Comparison of ENCODE assay signal across 8 mouse cellular contexts in the genomic region with DNA sequence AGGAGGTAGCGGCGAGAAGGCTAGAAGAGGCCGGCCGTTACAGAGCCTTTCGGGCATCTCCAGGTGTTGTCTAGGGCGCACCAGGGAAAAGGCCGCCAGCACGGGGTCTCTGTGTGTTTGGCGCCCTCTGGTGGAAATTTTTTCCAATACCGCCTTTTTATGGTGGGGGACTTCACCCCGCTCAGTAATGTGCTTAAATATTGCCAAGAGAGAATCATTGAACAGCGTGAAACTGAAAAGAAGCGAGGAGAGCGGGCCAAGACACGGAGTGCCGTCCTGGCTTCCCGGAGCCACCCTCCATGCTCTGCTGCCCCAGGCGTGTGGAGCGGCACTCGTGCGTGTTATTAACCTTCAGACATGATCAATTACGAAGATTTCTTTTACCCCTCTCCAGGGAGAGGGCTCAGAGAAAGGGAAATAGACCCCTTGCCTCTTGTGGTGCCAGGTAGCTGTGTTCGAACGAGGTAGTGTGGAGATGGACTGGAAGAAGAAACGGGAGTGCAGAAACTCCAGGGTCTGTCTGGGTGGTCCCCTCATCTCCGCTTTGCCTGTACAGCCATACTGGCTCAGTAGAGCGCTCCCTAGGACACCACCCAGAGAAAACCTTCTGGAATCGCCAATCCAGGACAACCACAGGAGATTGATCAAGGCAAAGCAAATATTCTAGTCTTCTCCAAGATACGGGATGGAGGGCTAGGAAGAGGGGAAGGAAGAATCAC. TPM values are rescaled to one million over a fixed set of nuclear protein-coding genes. Genes with fewer than 3 reads are reported as not detected.
DNase-seq lines count a peak whose midpoint lies in the region; ATAC-seq lines count a peak whose summit lies in the region.

No protein-coding gene starts in this region.

- H3K4me2 ChIP-seq in embryonic facial prominence, embryonic 11.5 days (ENCODE audit: low read depth, low read length), result peak overlapping the region; percentile 14; the same call in 1 of the 2 replicates
- H3K4me2 ChIP-seq in midbrain, embryonic 14.5 days (ENCODE audit: low read length), result peak overlapping the region; percentile 66

- H3K4me1 ChIP-seq in embryonic facial prominence, embryonic 11.5 days (ENCODE audit: control insufficient read depth, insufficient read depth, low read length), result no peaks in the 10 kb centered on the region
- peaks cover 52% of the 10 kb centered on the region for H3K4me1 ChIP-seq in hindbrain, embryonic 10.5 days (replicated peaks)
- no peaks in the 10 kb centered on the region for H3K4me1 ChIP-seq in midbrain, embryonic 14.5 days (ENCODE audit: control insufficient read depth, insufficient read depth, low read length)

- no peak overlapping the region for H3K4me3 ChIP-seq in embryonic facial prominence, embryonic 11.5 days (ENCODE audit: low read depth, low read length)
- peak overlapping the region; percentile 47; the same call in 1 of the 2 replicates for H3K4me3 ChIP-seq in hindbrain, embryonic 10.5 days
- H3K4me3 ChIP-seq in midbrain, embryonic 14.5 days (replicated peaks; ENCODE audit: low read depth, low read length), result peak overlapping the region; percentile 53

- no peaks in the 10 kb centered on the region for H3K9me3 ChIP-seq in embryonic facial prominence, embryonic 11.5 days (replicated peaks; ENCODE audit: control insufficient read depth, low read length)
- H3K9me3 ChIP-seq in hindbrain, embryonic 10.5 days, result no peaks in the 10 kb centered on the region
- H3K9me3 ChIP-seq in midbrain, embryonic 14.5 days (ENCODE audit: control insufficient read depth, low read length), result no peaks in the 10 kb centered on the region

- peaks cover 72% of the 10 kb centered on the region for H3K27me3 ChIP-seq in embryonic facial prominence, embryonic 11.5 days (ENCODE audit: control insufficient read depth, insufficient read depth, low read length)
- peaks cover 85% of the 10 kb centered on the region for H3K27me3 ChIP-seq in hindbrain, embryonic 10.5 days (ENCODE audit: insufficient read depth, poor library complexity, severe bottlenecking)
- H3K27me3 ChIP-seq in midbrain, embryonic 14.5 days (ENCODE audit: control insufficient read depth, insufficient read depth, low read length), result peaks cover 50% of the 10 kb centered on the region

- 1% methylated on average over 29 of the region's 29 CpGs for WGBS in embryonic facial prominence, embryonic 11.5 days
- WGBS in hindbrain, embryonic 10.5 days, result under 1% methylated on average over 29 of the region's 29 CpGs
- WGBS in midbrain, embryonic 14.5 days, result under 1% methylated on average over 29 of the region's 29 CpGs

- peak; percentile 80 for DNase-seq in heart, adult 11 months
- no peak for DNase-seq in heart, postnatal 25 days (ENCODE audit: low spot score)
- peak; percentile 39 for DNase-seq in Muller cell, postnatal 12 days (ENCODE audit: inconsistent ontology term)
- DNase-seq in embryonic facial prominence, embryonic 11.5 days (ENCODE audit: low spot score), result peak; percentile 90
- DNase-seq in hindbrain, embryonic 10.5 days (ENCODE audit: low spot score), result peak; percentile 76
- peak; percentile 59 to 63 for DNase-seq in left cerebral cortex, postnatal 25 days (ENCODE audit: low spot score in 2 of 2)
- DNase-seq in midbrain, embryonic 14.5 days, result peak; percentile 93
- peak; percentile 67 for DNase-seq in thymus, postnatal 0 days (ENCODE audit: low spot score)

- no peak for ATAC-seq in embryonic facial prominence, embryonic 11.5 days (replicated peaks; ENCODE audit: insufficient number of reproducible peaks, low FRiP score, low TSS enrichment, low read depth)
- ATAC-seq in midbrain, embryonic 14.5 days (ENCODE audit: low FRiP score, low TSS enrichment), result peak; percentile 65

- no peak overlapping the region for H3K9ac ChIP-seq in embryonic facial prominence, embryonic 11.5 days (replicated peaks; ENCODE audit: low read length)
- peak overlapping the region; percentile 88 for H3K9ac ChIP-seq in midbrain, embryonic 14.5 days (replicated peaks; ENCODE audit: low read length)

- intact Hi-C loops in heart, postnatal 25 days (cut with DNase I), result no loop called here
- intact Hi-C loops in left cerebral cortex, postnatal 25 days (cut with DNase I), result loop anchor here (5.0 kb wide), 2 partner anchors 924 to 976 kb away; no protein-coding TSS in a partner anchor

- H3K27ac ChIP-seq in embryonic facial prominence, embryonic 11.5 days (replicated peaks; ENCODE audit: low read depth, low read length), result no peak overlapping the region
- H3K27ac ChIP-seq in hindbrain, embryonic 10.5 days, result no peak overlapping the region; the same call in 1 of the 2 replicates
- H3K27ac ChIP-seq in midbrain, embryonic 14.5 days (replicated peaks; ENCODE audit: low read depth, low read length), result peak overlapping the region; percentile 94

- H3K36me3 ChIP-seq in embryonic facial prominence, embryonic 11.5 days (replicated peaks; ENCODE audit: control insufficient read depth, insufficient read depth, low read depth, low read length), result no peaks in the 10 kb centered on the region
- no peaks in the 10 kb centered on the region for H3K36me3 ChIP-seq in hindbrain, embryonic 10.5 days
- no peaks in the 10 kb centered on the region for H3K36me3 ChIP-seq in midbrain, embryonic 14.5 days (ENCODE audit: control insufficient read depth, insufficient read depth, low read length)

RNA-seq across cellular contexts. Expression of a gene that starts 8.4 kb away (rescaled TPM):
- under 1 TPM; 0.13 to 0.36 TPM for total RNA-seq in heart, postnatal 25 days (2021)
- polyA plus RNA-seq in embryonic facial prominence, embryonic 11.5 days (2014; fragmentation: Nextera tagmentation; extraction: Ambion mirVana), result 2.0 and 2.1 TPM in 2 replicates
- polyA plus RNA-seq in hindbrain, embryonic 10.5 days (2016; fragmentation: Nextera tagmentation; extraction: Ambion mirVana), result 1.8 and 8.5 TPM in 2 replicates
- total RNA-seq in left cerebral cortex, postnatal 25 days (2021), result 100 to 1,000 TPM; 313 to 395 TPM
- polyA plus RNA-seq in midbrain, embryonic 14.5 days (2014; fragmentation: Nextera tagmentation; extraction: Ambion mirVana), result 111 and 113 TPM in 2 replicates
- polyA plus RNA-seq in thymus, postnatal 0 days (2015; fragmentation: Nextera tagmentation; extraction: Ambion mirVana), result 0.29 and 0.49 TPM in 2 replicates

RNA-seq across cellular contexts. Expression of a gene that starts 52.6 kb away (rescaled TPM):
- total RNA-seq in heart, postnatal 25 days (2021), result not detected
- 0.67 and 1.4 TPM in 2 replicates for polyA plus RNA-seq in embryonic facial prominence, embryonic 11.5 days (2014; fragmentation: Nextera tagmentation; extraction: Ambion mirVana)
- polyA plus RNA-seq in hindbrain, embryonic 10.5 days (2016; fragmentation: Nextera tagmentation; extraction: Ambion mirVana), result 1.6 and 1.9 TPM in 2 replicates
- under 1 TPM; 0.21 to 0.50 TPM for total RNA-seq in left cerebral cortex, postnatal 25 days (2021)
- polyA plus RNA-seq in midbrain, embryonic 14.5 days (2014; fragmentation: Nextera tagmentation; extraction: Ambion mirVana), result 1.00 and 2.3 TPM in 2 replicates
- polyA plus RNA-seq in thymus, postnatal 0 days (2015; fragmentation: Nextera tagmentation; extraction: Ambion mirVana), result 0.27 and 0.31 TPM in 2 replicates

Comparison
In these comparisons a context has a peak if more than half of its experiments do, and no peak if none do; other contexts are left out.
1. RNA of a gene that starts 8.4 kb away (polyA plus RNA-seq): 111 to 113 TPM in midbrain, embryonic 14.5 days; 1.8 to 8.5 TPM in hindbrain, embryonic 10.5 days, 2.0 to 2.1 TPM in embryonic facial prominence, embryonic 11.5 days and 0.29 to 0.49 TPM in thymus, postnatal 0 days; every median in the first group is over 10 times any median in the second.